Mouse (Mus musculus): ENCODE results near the gene Eftud2. TPM values are rescaled to one million over a fixed set of nuclear protein-coding genes. Genes with fewer than 3 reads are reported as not detected.

Gene Eftud2
- total RNA-seq, 1 experiment, result 198 TPM

GRCm38 (mm10) chr11:102834219-102834618 lies 46.6 kb downstream of the Eftud2 start:
- Histone ChIP-seq H3K36me3 (ENCODE audit: control insufficient read depth, insufficient read depth, low read length, poor library complexity, severe bottlenecking) (peaks cover 32% of the 10 kb centered on the region), H3K9ac (ENCODE audit: insufficient read depth, low read depth, low read length, poor library complexity, severe bottlenecking) (no peak overlapping the region), H3K4me3 (ENCODE audit: insufficient read depth in 1 of 2, low read depth in 1 of 2, low read length in 2 of 2, poor library complexity in 1 of 2, severe bottlenecking in 1 of 2) (no peak overlapping the region), H3K9me3 (ENCODE audit: control insufficient read depth, insufficient read depth, low read depth, low read length) (no peaks in the 10 kb centered on the region), H3K27ac (ENCODE audit: insufficient read depth, low read depth, low read length, poor library complexity, severe bottlenecking) (no peak overlapping the region), H3K4me1 (ENCODE audit: control insufficient read depth in 2 of 2, insufficient read depth in 2 of 2, low read length in 2 of 2, poor library complexity in 1 of 2) (peaks cover 0 to 7% of the 10 kb centered on the region in 2 experiments; a peak in 1 of 4 replicates)
- DNase-seq (ENCODE audit: low read depth, low spot score), result no peak
- in situ Hi-C loops (cut with MboI; ENCODE audit: low sequenced_read_pairs in 2 of 2, unreplicated experiment in 2 of 2), result no loop called here
- no peak for TF ChIP-seq MAFK (IDR thresholded peaks at IDR 0.05; ENCODE audit: insufficient read depth, low read depth, low read length)
- no peak for TF ChIP-seq ZNF384 (IDR thresholded peaks at IDR 0.05; ENCODE audit: low read depth, low read length)
- no peak for TF ChIP-seq HCFC1 (IDR thresholded peaks at IDR 0.05; ENCODE audit: borderline replicate concordance, insufficient read depth, low read length)
- TF ChIP-seq ZC3H11A (IDR thresholded peaks at IDR 0.05; ENCODE audit: borderline replicate concordance, low read depth, low read length), result no peak
- TF ChIP-seq CHD2 (IDR thresholded peaks at IDR 0.05; ENCODE audit: low read depth, low read length), result no peak

DNA sequence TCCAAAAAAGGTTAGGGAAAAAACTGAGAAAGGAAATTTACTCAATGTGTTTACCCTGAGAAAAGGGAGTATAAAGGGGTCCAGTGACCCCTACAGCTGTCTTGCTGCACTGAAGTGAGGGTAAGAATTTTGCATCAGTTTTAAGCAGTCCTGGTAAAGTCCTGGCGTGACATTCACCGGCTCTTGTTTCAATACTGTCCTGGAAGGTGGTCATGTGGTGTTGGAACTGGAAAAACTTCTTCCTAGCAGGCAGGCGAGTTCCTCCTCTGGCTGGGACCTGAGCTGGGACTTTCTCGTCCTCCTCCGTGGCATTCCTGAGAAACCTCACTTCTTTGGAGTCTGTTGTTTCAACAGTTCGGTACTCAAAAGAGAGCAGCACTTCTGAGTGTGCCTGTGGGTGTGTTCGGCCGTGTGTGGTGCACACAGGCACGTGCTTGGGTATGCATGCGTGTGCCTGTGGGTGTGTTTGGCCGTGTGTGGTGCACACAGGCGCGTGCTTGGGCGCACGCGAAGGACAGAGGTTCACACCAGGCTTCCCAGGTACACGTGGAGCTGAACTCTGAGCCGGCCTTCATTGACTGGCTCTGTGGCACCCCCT lies 48.0 kb downstream of the Eftud2 start:
- Histone ChIP-seq H3K9ac (ENCODE audit: insufficient read depth, low read depth, low read length, poor library complexity, severe bottlenecking) (no peak overlapping the region; the same call in 1 of the 2 replicates), H3K27ac (ENCODE audit: insufficient read depth, low read depth, low read length, poor library complexity, severe bottlenecking) (no peak overlapping the region), H3K36me3 (ENCODE audit: control insufficient read depth, insufficient read depth, low read length, poor library complexity, severe bottlenecking) (peaks cover 18% of the 10 kb centered on the region), H3K4me3 (ENCODE audit: insufficient read depth in 1 of 2, low read depth in 1 of 2, low read length in 2 of 2, poor library complexity in 1 of 2, severe bottlenecking in 1 of 2) (no peak overlapping the region), H3K4me1 (ENCODE audit: control insufficient read depth in 2 of 2, insufficient read depth in 2 of 2, low read length in 2 of 2, poor library complexity in 1 of 2) (peaks cover 0 to 9% of the 10 kb centered on the region in 2 experiments; a peak in 2 of 4 replicates), H3K9me3 (ENCODE audit: control insufficient read depth, insufficient read depth, low read depth, low read length) (no peaks in the 10 kb centered on the region)
- no peak for TF ChIP-seq MAFK (IDR thresholded peaks at IDR 0.05; ENCODE audit: insufficient read depth, low read depth, low read length)
- TF ChIP-seq ZNF384 (IDR thresholded peaks at IDR 0.05; ENCODE audit: low read depth, low read length), result no peak
- TF ChIP-seq CHD2 (IDR thresholded peaks at IDR 0.05; ENCODE audit: low read depth, low read length), result no peak
- TF ChIP-seq ZC3H11A (IDR thresholded peaks at IDR 0.05; ENCODE audit: borderline replicate concordance, low read depth, low read length), result no peak
- no peak for TF ChIP-seq HCFC1 (IDR thresholded peaks at IDR 0.05; ENCODE audit: borderline replicate concordance, insufficient read depth, low read length)
- in situ Hi-C loops (cut with MboI; ENCODE audit: low sequenced_read_pairs in 2 of 2, unreplicated experiment in 2 of 2), result no loop called here
- DNase-seq (ENCODE audit: low read depth, low spot score), result no peak

DNA sequence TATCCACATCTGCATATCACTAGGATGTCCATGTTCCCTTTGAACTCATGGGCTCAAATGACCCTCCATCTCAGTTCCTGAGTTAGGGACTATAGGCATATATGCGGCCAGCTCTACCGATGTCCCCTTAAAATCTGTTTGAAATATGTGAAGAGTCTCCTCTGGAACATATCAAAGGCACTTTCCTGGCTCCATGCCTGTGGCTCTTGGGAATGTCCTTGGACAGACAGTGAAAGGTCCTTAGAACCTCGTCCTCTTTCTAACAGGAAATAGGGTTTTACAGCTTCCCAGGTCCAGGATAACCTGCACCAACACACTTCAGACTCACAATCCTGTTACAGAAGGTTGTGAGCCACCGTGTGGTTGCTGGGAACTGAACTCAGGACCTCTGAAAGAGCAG lies 50.5 kb downstream of the Eftud2 start:
- peaks cover 0 to 19% of the 10 kb centered on the region in 2 experiments; a peak in 2 of 4 replicates for H3K4me1 ChIP-seq (ENCODE audit: control insufficient read depth in 2 of 2, insufficient read depth in 2 of 2, low read length in 2 of 2, poor library complexity in 1 of 2)
- H3K9me3 ChIP-seq (ENCODE audit: control insufficient read depth, insufficient read depth, low read depth, low read length), result no peaks in the 10 kb centered on the region
- TF ChIP-seq CHD2 (IDR thresholded peaks at IDR 0.05; ENCODE audit: low read depth, low read length) (no peak), MAFK (IDR thresholded peaks at IDR 0.05; ENCODE audit: insufficient read depth, low read depth, low read length) (no peak), ZC3H11A (IDR thresholded peaks at IDR 0.05; ENCODE audit: borderline replicate concordance, low read depth, low read length) (no peak), ZNF384 (IDR thresholded peaks at IDR 0.05; ENCODE audit: low read depth, low read length) (no peak), HCFC1 (IDR thresholded peaks at IDR 0.05; ENCODE audit: borderline replicate concordance, insufficient read depth, low read length) (no peak)
- no peak overlapping the region for H3K9ac ChIP-seq (ENCODE audit: insufficient read depth, low read depth, low read length, poor library complexity, severe bottlenecking)
- H3K27ac ChIP-seq (ENCODE audit: insufficient read depth, low read depth, low read length, poor library complexity, severe bottlenecking), result no peak overlapping the region
- no peak overlapping the region for H3K4me3 ChIP-seq (ENCODE audit: insufficient read depth in 1 of 2, low read depth in 1 of 2, low read length in 2 of 2, poor library complexity in 1 of 2, severe bottlenecking in 1 of 2)
- H3K36me3 ChIP-seq (ENCODE audit: control insufficient read depth, insufficient read depth, low read length, poor library complexity, severe bottlenecking), result no peaks in the 10 kb centered on the region
- in situ Hi-C loops (cut with MboI; ENCODE audit: low sequenced_read_pairs in 2 of 2, unreplicated experiment in 2 of 2), result no loop called here
- DNase-seq (ENCODE audit: low read depth, low spot score), result no peak

- Histone ChIP-seq H3K4me1 (ENCODE audit: control insufficient read depth in 2 of 2, insufficient read depth in 2 of 2, low read length in 2 of 2, poor library complexity in 1 of 2) (peaks cover 0 to 18% of the 10 kb centered on the region in 2 experiments; a peak in 2 of 4 replicates), H3K9ac (ENCODE audit: insufficient read depth, low read depth, low read length, poor library complexity, severe bottlenecking) (no peak overlapping the region), H3K9me3 (ENCODE audit: control insufficient read depth, insufficient read depth, low read depth, low read length) (no peaks in the 10 kb centered on the region), H3K4me3 (ENCODE audit: insufficient read depth in 1 of 2, low read depth in 1 of 2, low read length in 2 of 2, poor library complexity in 1 of 2, severe bottlenecking in 1 of 2) (no peak overlapping the region), H3K27ac (ENCODE audit: insufficient read depth, low read depth, low read length, poor library complexity, severe bottlenecking) (no peak overlapping the region), H3K36me3 (ENCODE audit: control insufficient read depth, insufficient read depth, low read length, poor library complexity, severe bottlenecking) (no peaks in the 10 kb centered on the region)
- no peak for DNase-seq (ENCODE audit: low read depth, low spot score)
- TF ChIP-seq ZNF384 (IDR thresholded peaks at IDR 0.05; ENCODE audit: low read depth, low read length) (no peak), CHD2 (IDR thresholded peaks at IDR 0.05; ENCODE audit: low read depth, low read length) (no peak)
- in situ Hi-C loops (cut with MboI; ENCODE audit: low sequenced_read_pairs in 2 of 2, unreplicated experiment in 2 of 2), result no loop called here
Observed at GRCm38 (mm10) chr11:102827097-102827496, 53.7 kb downstream of the Eftud2 start.

GRCm38 (mm10) chr11:102826476-102826875 lies 54.3 kb downstream of the Eftud2 start:
- no peaks in the 10 kb centered on the region for H3K36me3 ChIP-seq (ENCODE audit: control insufficient read depth, insufficient read depth, low read length, poor library complexity, severe bottlenecking)
- H3K9me3 ChIP-seq (ENCODE audit: control insufficient read depth, insufficient read depth, low read depth, low read length), result no peaks in the 10 kb centered on the region
- no peak overlapping the region for H3K27ac ChIP-seq (ENCODE audit: insufficient read depth, low read depth, low read length, poor library complexity, severe bottlenecking)
- no peak overlapping the region for H3K4me3 ChIP-seq (ENCODE audit: insufficient read depth in 1 of 2, low read depth in 1 of 2, low read length in 2 of 2, poor library complexity in 1 of 2, severe bottlenecking in 1 of 2)
- H3K9ac ChIP-seq (ENCODE audit: insufficient read depth, low read depth, low read length, poor library complexity, severe bottlenecking), result no peak overlapping the region
- no peak for TF ChIP-seq ZC3H11A (IDR thresholded peaks at IDR 0.05; ENCODE audit: borderline replicate concordance, low read depth, low read length)
- TF ChIP-seq ZNF384 (IDR thresholded peaks at IDR 0.05; ENCODE audit: low read depth, low read length), result peak; percentile 82
- peaks cover 0 to 19% of the 10 kb centered on the region in 2 experiments; a peak in 2 of 4 replicates for H3K4me1 ChIP-seq (ENCODE audit: control insufficient read depth in 2 of 2, insufficient read depth in 2 of 2, low read length in 2 of 2, poor library complexity in 1 of 2)
- in situ Hi-C loops (cut with MboI; ENCODE audit: low sequenced_read_pairs in 2 of 2, unreplicated experiment in 2 of 2), result no loop called here
- DNase-seq (ENCODE audit: low read depth, low spot score), result no peak

All from ES-E14 (cell line).